Mouse (Mus musculus): ENCODE data around the gene Atp23. TPM values are rescaled to one million over a fixed set of nuclear protein-coding genes. Genes with fewer than 3 reads are reported as not detected.
"Not testable (repeated sequence)": the region's sequence is repeated elsewhere in the genome, so short reads cannot be mapped to it uniquely, and the experiment has no call there.

The Atp23 gene
- total RNA-seq, 2 experiments from 2014 or later = 3.7 to 3.9 TPM

DNA sequence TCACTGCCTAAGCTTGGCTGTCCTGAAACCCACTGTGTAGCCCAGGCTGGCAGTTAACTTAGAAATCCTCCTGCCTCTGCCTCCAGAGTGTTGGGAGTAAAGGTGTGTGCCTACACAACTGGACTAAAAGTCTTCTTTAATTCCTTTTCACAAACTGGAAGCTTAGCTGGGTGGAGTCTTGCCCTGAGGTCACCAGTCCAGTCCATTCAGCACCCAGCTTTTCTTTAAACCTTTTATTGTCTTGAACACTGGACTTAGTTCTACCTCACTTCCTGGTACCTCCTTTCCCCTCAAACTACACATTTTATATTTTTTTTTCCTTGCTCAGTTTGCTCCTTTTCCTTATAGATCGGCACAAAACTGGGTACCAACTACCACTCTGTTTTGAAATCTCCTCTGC, 10.3 kb upstream of the Atp23 start:
- no peak for DNase-seq

DNA sequence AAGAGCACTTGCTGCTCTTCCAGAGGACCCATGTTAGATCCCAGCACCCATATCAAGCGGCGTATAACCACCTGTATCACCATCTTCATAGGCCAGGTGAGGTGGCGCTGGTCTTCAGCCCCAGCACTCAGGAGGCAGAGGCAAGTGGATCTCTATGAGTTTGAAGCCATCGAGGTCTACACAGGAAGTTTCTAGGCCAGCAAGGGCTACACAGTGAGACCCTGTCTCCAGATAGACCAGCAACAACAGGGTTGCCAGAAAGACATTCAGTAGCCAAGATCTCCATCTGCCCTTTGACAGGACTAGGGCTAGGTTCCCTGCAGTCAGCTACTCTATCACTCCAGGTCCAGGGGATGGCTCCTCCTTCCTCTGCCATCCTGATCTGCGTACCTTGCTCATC, 5.7 kb upstream of the Atp23 start:
- no peak for DNase-seq

DNA sequence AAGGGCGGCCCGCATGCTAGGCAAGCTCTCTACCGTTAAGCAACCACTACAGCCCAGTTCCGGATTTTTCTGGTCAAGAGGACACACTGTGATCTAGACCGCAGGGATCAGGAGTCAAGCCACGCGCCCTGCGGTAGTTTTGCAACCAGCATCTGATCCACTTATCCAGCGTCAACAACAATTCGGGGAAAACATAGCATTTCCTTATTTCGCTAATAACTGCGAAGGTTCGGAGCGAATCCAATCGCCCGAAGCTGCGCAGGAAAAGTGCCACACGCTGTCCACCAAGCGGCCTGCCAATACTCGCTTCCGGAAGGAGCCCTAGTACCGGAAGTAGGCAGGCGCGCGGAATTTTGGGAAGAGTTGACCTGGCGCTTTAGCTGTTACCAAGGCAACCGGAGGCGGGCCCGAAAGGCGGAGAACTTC, 4.5 kb upstream of the Atp23 start:
- DNase-seq = peak; percentile 95

DNA sequence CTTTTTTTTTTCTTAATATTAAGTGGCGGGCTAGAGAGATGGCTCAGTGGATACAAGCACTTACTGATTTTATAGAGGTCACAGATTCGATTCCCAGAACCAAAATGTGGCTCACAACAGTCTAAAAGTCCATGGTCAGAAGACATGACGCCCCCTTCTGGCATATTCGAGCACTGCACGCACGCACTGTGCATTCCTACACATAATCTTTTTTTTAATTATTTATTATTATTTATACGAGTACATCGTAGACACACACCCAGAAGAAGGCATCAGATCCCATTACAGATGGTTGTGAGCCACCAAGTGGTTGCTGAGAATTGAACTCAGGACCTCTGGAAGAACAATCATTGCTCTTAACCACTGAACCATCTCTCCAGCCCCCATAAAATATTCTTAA, 3.9 kb upstream of the Atp23 start:
- DNase-seq = no peak

DNA sequence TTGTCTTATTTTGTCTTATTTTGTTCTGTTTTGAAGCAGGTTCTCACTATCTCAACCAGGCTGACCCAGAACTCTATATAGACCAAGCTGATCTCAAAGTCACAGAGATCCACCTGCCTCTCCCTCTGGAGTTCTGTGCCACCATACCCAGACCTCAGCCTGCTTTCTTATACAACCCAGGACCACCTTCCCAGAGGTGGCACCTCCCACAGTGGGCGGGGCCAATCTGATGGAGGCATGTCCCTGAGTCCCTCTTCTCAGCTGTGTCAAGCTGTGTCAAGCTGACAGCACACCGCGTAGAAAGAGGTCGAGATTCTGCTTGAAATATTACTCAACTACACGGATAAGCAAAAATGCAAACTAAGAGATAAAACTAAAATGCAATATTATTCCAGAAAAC, 3.1 kb upstream of the Atp23 start:
- no peak for DNase-seq

DNA sequence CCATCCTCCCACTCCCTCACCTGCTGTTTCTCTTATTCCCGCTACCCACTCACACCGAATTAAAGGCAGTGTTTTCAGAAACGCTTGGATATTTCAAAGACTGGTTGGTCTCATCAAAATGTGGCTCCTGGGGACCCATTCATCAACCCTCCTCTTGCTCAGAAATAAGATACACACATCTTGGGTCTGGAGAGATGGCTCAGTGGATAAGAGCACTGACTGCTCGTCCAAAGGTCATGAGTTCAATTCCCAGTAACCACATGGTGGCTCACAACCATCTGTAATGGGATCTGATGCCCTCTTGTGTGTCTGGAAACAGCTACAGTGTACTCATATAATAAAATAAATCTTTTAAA, 311 bp upstream of the Atp23 start:
- no peak for DNase-seq

DNA sequence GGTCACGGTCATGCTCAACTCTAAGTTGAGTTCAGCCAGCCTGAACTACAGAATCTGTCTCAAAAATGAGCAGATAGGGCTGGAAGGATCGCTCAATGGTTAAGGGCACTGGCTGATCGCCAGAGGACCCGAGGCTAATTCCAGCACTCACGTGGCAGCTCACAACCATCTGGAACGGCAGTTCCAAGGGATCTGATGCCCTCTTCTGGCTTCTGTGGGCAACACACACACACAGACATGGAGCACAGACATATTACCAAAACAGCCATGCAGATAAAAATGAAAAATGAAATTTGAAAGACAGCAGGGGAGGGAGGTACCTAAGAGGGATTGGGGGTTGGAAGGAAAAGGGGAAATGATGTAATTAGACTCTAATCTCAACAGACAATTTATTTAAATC, 5.3 kb downstream of the Atp23 start:
- no peak for DNase-seq

DNA sequence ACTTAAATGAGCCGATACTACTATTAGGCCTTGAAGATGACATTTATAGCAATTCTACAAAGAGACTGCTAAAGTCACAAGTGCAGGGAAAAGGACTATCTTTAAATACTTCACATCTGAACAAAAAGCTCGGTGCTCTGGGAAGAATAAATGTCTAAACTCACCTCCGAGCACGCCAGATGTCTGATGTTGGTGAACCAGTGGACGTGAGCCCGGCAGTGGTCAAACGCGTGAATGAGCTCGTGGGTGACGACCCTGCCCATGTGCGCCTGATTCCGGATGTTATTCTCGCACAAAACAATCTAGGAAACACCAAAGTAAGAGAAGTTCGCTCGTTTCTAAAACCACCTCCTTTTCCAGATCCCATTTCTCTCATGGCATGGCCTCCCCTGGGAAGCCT, 7.1 kb downstream of the Atp23 start:
- no peak for DNase-seq

DNA sequence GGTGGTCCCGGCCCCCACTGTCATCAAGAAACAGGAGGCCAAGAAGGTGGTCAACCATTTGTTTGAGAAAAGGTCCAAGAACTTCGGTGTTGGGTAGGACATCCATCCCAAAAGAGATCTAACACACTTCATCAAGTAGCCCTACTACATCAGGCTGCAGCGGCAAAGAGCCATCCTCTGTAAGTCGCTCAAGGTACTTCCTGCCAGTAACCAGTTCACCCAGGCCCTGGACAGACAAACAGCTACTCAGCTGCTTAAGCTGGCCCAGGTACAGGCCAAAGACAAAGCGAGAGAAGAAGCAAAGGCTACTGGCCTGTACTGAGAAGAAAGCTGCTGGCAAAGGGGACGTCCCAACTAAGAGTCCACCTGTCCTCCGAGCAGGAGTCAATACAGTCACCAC, 8.0 kb downstream of the Atp23 start:
- no peak for DNase-seq

DNA sequence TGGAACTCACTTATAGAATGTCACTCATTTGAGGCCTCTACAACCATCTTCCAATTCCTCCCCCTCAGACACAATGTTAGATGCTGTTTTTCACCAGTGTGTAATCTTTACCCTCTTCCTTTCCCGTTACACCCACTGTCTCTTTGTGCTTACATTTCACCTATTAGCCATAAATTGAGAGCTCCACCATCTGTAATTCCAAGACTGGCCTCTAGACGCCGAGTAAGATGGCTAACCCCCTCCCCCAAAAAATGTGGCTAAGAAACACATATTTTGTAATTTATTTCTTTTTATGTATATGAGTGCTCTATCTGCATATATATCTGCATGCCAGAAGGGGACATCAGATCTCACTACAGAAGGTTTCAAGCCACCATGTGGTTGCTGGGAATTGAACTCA, 27.4 kb downstream of the Atp23 start:
- DNase-seq = no peak

DNA sequence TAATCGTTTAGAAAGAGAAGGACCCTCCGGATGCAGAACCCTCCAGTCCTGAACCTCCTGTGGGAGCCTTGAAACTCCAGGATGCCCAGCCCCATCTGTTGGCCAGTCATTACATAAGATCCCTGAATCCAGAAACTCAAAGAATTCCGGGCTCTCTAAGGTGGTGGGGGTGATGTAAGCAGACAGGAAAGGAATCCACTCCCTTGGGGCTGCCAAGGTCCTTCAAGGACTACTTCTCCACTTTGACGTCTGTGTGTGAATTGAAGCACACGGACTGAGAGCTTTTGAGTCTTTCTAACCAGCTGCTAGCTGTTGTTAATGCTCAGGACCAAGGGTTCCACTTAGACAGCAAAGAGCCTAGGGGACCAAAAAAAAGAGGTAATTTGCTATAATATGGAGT, 28.9 kb downstream of the Atp23 start:
- no peak for DNase-seq

DNA sequence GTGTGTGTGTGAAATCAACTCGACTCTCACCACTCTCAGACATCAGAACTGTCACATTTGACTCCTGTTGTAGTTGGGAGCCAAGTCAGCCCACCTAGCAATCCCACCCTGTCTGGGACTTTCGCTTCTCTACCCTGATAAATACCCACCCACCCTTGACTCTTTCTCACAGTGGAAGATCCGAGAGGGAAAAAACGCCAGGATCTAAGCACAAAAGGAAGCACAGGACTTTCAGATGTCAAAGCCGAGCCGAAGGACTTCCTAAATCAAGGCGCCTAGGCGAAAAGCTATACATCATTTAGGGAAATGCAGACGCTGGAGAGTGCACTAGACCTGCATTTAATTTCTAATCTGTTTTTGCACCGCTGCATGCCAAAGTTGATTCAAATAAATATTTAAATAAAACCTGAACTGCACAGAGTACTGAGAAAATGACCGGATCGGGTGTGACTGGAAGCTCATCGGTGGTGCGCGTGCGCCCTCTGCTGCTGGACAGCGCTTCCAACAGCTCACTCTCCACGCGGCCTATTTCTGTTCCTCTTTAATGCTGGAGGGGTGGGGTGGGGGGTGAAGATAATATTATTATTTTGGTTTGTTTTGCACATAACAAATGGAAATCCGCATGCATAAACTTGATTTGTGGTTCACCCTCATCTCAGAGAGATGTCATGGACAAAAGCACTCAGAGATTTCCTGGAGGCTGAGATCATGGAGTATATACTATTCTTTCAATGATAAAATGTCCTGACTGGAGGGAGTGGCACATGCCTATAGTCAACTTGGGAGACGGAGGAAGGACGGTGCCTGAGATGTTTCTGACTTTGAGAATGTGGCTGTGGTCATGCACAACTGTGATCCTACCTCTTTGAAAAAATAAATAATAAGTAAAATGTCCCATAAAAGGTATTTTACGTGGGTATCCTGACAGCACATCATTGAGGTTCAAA, 31.5 kb downstream of the Atp23 start:
- peak; percentile 77 for DNase-seq

DNA sequence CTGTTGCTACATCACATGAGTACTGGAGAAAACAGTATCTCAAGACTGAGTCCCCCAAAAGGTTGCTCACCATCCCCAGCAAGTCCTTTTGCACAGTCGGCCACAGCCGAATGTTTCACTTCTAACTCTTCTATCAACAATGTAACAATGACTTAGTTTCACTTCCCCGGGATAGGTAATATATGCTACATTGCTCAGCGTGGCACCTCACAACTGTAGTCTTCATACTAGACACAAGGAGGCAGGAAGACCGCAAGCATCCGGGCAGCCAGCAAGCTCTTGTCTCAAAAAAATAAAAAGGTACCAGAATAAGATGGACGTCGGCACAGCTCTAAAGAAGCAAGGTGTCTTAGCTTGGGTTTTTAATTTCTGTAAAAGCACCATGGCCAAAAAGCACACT, 35.9 kb downstream of the Atp23 start:
- no peak for DNase-seq

DNA sequence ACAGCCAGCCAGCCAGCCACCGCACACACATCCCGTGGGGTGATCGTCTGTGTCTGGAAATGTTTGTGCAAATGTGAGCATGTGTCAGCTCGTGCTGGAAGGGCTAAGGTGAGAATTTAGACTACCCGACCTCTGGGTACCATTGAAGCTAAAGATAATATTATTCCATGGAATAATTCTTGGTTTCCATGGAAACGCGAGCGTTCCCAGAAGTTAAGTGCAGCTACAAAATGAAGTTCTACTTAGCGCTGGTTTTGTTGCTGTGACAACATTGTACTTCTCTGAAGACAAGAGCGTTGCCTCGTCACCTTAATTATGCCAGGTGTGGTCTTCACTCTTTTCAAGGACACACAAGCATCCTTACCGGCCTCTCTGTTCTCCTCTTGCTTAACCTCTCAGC, 39.0 kb downstream of the Atp23 start:
- DNase-seq = no peak

DNA sequence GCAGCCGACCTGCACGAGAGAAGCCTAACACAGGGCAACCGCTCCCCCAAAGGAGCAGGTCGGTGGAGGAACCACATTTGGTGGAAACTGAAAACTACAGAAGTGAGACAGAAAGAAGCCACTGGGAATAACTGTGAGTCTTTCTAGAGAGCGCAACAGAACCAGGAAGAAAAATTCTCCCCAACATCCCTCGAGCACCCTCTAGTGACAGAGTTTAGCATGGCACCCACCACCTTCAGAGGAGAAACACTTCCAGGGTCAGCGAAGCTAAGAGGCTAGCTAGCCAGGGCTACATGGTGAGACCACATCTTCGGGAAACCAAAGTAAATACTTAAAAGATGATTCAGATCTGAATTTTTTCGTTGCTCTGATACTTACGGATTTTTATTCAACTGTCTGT, 47.9 kb downstream of the Atp23 start:
- no peak for DNase-seq

DNA sequence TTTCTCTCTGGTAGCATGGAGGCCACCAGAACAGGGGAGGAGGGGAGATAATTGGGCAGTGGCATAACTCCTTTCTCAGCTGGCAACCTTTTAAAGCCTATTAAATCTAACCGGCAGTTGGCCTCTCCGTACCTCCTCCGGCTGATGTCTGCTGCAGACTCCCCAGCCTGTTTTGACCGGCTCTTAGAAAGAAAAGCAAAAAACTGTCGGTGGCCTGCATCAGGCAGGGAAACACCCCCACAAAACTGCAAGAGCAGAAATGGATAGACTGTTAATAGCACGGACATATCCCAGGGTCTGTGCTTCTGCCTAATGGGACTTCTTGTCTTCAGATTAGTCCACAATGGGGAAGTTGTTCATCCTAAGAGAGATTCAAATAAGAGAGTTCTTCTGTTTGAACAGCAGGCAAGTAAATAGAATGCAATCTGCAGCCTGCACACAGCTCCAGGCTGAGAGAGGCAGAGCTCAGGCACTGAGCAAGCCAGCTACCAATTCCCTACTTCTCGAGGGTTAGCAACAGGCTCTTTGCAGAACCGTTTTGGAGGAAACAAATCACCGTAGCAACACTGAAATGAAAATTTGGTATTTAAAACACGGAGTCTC, 55.7 kb downstream of the Atp23 start:
- DNase-seq = no peak

DNA sequence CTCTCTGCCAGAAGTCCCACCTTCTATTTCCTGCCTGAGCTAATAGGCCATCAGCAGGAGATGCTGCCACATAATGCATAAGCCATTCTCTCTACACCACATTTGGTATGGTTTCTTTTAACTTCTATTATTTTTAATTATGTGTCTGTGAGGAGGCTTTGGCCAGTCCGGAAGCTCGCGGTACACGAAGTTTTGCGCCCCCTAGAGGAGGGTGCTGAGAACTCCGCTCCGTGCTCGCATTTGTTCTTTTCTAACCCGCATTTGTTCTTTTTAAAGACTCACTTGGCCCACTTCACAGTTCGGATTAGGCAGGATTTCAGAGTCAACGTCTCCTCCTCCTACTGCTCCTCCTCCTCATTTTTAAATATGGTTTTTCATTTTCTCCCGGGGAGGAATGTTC, 56.5 kb downstream of the Atp23 start:
- DNase-seq = peak; percentile 20

DNA sequence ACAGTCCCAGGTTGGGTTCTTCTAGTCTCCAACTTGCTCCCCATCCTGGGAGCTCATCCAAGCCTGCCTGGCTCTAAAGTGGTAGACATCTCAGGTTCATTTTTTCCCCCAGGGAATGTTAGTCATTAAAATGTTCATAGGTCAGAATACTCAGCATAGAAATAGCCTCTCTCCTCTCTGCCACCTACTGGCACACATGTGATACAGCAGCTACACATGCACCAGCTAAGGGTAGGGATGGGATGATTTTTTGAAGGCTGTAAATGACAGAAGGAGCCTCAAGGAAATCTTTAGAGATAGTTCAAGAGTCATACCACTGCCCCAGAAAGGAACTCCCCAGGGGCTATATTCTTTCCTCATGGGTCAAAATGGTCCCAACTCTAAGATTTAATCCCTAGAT, 60.9 kb downstream of the Atp23 start:
- no peak for DNase-seq

DNA sequence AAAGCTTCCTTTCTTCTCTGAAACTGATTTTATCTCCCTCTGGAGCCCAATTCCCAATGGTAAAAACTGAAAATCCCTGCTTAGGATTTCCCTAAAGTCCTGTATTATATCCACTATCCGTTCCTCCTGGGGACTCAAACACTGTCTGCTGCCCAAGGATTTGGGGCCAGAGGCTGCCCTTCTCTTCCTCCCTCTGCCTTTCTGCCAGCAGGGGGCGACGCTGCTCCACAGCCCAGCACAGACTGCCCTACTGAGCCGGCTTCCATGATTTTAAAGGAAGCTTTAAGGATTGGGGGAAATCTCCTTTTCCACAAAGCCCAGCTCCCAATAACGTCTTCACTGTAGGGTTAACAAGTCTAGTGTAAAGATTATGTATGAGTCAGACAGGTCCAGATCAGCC, 68.1 kb downstream of the Atp23 start:
- peak; percentile 22 for DNase-seq

DNA sequence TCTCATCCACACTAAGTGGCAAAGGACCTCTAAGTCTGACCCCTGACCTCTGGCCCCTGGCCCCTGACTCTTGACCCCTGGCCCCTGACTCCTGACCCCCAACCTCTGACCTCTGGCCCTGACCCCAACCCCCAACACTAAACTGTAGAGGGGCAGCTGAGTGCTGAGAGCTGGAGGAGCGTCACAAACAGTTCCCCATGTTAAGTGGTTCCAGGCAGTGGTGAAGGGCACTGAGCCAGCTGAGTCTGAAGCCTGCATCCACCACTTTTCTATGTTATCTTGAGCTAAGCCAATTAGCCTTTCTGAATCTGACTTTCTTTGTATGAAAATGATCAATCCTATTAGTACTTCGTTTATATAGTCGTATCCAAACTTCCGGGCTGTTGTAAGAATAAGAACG, 69.8 kb downstream of the Atp23 start:
- DNase-seq = no peak

DNA sequence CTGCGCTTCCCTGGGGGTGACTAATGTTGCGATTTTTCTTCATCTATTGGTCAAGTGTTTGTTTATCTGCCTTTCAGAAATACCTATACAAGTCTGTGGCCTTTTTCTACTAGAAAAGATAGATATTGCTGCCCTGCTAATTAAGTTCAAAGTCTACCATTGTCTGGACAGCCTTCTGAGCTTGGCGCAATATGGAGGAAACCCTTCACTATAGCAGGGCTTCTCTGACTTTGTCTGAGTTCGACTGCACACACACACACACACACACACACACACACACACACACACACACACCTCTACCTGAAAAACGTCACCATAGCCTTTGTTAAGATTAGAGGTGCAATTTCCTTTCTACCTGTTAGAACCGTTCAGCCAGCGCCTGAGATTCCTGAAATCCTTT, 72.5 kb downstream of the Atp23 start:
- DNase-seq = no peak

DNA sequence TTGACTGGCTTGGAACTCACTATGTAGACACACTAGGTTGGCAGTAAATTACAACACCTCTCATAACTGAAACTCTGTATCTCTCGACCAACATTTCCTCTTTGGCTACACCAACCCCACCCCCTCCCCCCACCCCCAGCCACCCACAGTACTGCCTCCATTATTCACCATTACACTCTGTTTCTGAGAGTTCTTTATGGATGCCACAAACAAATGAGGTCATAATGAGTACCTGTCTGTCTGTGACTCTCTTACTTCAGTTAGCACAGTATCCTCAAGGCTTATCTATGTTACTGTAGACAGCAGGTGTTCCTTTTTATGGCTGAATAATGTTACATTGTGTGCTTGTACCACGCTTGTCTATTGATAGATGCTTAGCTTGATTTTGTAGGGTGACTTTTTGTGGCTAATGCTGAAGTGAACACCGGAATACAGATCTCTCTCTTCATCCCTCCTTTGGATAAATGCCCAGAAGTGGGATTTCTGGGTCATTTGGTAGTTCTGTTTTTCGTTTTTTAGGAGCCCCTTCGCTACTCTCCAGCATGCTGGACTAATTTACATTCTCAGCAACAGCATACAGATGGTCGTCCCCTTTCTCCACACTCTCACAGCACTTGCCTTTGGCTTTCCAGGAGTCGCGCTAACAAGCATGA, 73.1 kb downstream of the Atp23 start:
- no peak for DNase-seq

DNA sequence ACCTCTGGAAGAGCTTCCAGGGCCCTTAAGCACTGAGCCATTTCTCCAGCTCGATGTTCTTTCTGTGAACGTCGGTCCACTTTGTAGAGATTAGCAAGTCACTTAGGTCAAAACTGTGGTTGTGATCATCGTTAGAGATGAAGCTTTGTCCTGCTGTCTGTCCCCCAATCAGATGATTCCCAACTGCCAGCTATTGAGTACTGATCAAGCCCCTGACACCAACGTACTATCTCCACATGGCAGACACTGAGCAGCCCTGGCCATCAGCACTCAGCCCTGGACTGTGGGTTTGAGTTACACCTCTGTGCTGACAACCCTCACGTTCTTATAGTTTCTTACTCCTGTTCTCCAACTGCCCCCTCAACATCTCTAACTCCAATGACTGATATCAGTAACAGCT, 74.2 kb downstream of the Atp23 start:
- no peak for DNase-seq

DNA sequence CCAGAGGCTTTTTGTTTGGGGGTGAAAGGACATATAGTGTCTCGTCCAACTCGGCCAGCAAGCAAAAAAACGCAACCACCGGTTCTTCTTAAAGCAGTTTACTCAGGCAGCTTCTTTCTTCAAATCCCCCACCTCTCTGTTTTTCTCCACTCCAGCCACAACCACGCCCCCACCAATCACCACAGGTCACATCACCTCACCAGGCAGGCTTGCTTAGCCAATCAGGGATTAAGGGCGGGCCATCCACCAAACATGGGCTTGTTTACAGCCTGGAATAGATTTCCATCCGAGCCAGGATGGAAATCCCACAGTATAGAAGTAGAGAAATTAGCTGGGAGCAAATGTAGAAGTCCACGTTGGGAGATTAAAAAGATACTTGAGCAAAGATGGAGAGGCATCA, 74.9 kb downstream of the Atp23 start:
- DNase-seq = not testable (repeated sequence)

Data from heart, postnatal 4 days (tissue).